Mouse (Mus musculus) MEL (cell line): ENCODE results near the gene Olfr594. TPM values are rescaled to one million over a fixed set of nuclear protein-coding genes. Genes with fewer than 3 reads are reported as not detected.
"Not testable (repeated sequence)": the region's sequence is repeated elsewhere in the genome, so short reads cannot be mapped to it uniquely, and the experiment has no call there.

Experiments
- DNase-seq: peaks from one replicate; pipeline ENCODE4 v3.0.0; 2011; ENCODE audit warnings: low read depth, low spot score
- H3K27ac ChIP-seq: 2 replicates; pipeline ENCODE4 v1.5.1; 2012; ENCODE audit warnings: low read depth, mild to moderate bottlenecking, control low read depth, low read length, moderate library complexity; ENCODE audit not compliant: control insufficient read depth
- H3K27me3 ChIP-seq, 2 experiments: fragments of 150-350 bp in 1 of 2; sonication (generic) in 1 of 2; 2 replicates each; pipeline ENCODE4 v1.6.1; 2012; ENCODE audit warnings: low read length in 2 of 2, mild to moderate bottlenecking in 2 of 2, improper control_type of control experiment in 1 of 2, moderate library complexity in 1 of 2; ENCODE audit not compliant: insufficient read depth in 2 of 2, control insufficient read depth in 1 of 2
- H3K36me3 ChIP-seq, 2 experiments: 2 replicates each; pipeline ENCODE4 v1.6.1; 2012 to 2014; ENCODE audit warnings: low read length in 2 of 2, improper control_type of control experiment in 1 of 2, inconsistent platforms in 1 of 2, mild to moderate bottlenecking in 1 of 2; ENCODE audit not compliant: insufficient read depth in 2 of 2, control insufficient read depth in 1 of 2
- H3K4me1 ChIP-seq, 2 experiments: fragments of 150-350 bp in 1 of 2; sonication (generic) in 1 of 2; 2 replicates each; pipeline ENCODE4 v1.6.1; 2012; ENCODE audit warnings: low read length in 2 of 2, improper control_type of control experiment in 1 of 2, mild to moderate bottlenecking in 1 of 2; ENCODE audit not compliant: insufficient read depth in 2 of 2, control insufficient read depth in 1 of 2
- H3K4me3 ChIP-seq, 2 experiments: fragments of 150-350 bp in 1 of 2; sonication (generic) in 1 of 2; 2 replicates each; pipeline ENCODE4 v1.5.1; 2012; ENCODE audit warnings: low read depth in 2 of 2, low read length in 2 of 2, mild to moderate bottlenecking in 2 of 2, moderate library complexity in 2 of 2, control low read depth in 1 of 2, improper control_type of control experiment in 1 of 2; ENCODE audit not compliant: control insufficient read depth in 1 of 2, insufficient read depth in 1 of 2
- H3K79me2 ChIP-seq: 2 replicates; pipeline ENCODE4 v1.6.1; 2012; ENCODE audit warnings: mild to moderate bottlenecking, low read length, moderate library complexity; ENCODE audit not compliant: control insufficient read depth, poor library complexity, insufficient read depth
- H3K9ac ChIP-seq: 2 replicates; pipeline ENCODE4 v1.6.1; 2012; ENCODE audit warnings: low read depth, mild to moderate bottlenecking, control low read depth, low read length, moderate library complexity; ENCODE audit not compliant: control insufficient read depth, poor library complexity, severe bottlenecking
- H3K9me3 ChIP-seq: fragments of 150-350 bp; sonication (generic); replicated peaks from 2 replicates; pipeline ENCODE4 v1.6.1; 2012; ENCODE audit warnings: mild to moderate bottlenecking, low read length, improper control_type of control experiment, moderate library complexity; ENCODE audit not compliant: insufficient read depth
- BHLHE40 ChIP-seq: IDR thresholded peaks from 2 replicates; pipeline ENCODE4 v1.6.1; 2012; ENCODE audit warnings: low read depth, mild to moderate bottlenecking, inconsistent platforms, low read length, improper control_type of control experiment, borderline replicate concordance
- CHD1 ChIP-seq: IDR thresholded peaks from 2 replicates; pipeline ENCODE4 v1.6.1; 2012; ENCODE audit warnings: low read depth, mild to moderate bottlenecking, inconsistent platforms, low read length, improper control_type of control experiment
- CHD2 ChIP-seq: IDR thresholded peaks from 2 replicates; pipeline ENCODE4 v1.6.1; 2011; ENCODE audit warnings: low read length, improper control_type of control experiment
- CTCF ChIP-seq, 3 experiments: IDR thresholded peaks in 2 of 3; conservative IDR thresholded peaks in 1 of 3; 2 replicates each; pipeline ENCODE4 v1.5.1; 2011 to 2012; ENCODE audit warnings: low read length in 3 of 3, low read depth in 2 of 3, mild to moderate bottlenecking in 2 of 3, improper control_type of control experiment in 1 of 3, inconsistent platforms in 1 of 3, mixed read lengths in 1 of 3, moderate library complexity in 1 of 3; ENCODE audit not compliant: control insufficient read depth in 1 of 3, insufficient read depth in 1 of 3, poor library complexity in 1 of 3, severe bottlenecking in 1 of 3
- E2F4 ChIP-seq: IDR thresholded peaks from 2 replicates; pipeline ENCODE4 v1.6.1; 2011; ENCODE audit warnings: low read depth, low read length, improper control_type of control experiment, borderline replicate concordance
- ELF1 ChIP-seq: IDR thresholded peaks from 2 replicates; pipeline ENCODE4 v1.6.1; 2014; ENCODE audit warnings: low read depth, mild to moderate bottlenecking, inconsistent platforms, low read length, improper control_type of control experiment, moderate library complexity
- EP300 ChIP-seq, 2 experiments: IDR thresholded peaks; 2 replicates each; pipeline ENCODE4 v1.6.1; 2011; ENCODE audit warnings: improper control_type of control experiment in 2 of 2, low read length in 2 of 2, low read depth in 1 of 2, mild to moderate bottlenecking in 1 of 2
- GATA1 ChIP-seq: IDR thresholded peaks from 2 replicates; pipeline ENCODE4 v1.6.1; 2011; ENCODE audit warnings: low read depth, low read length, improper control_type of control experiment
- HCFC1 ChIP-seq: IDR thresholded peaks from 2 replicates; pipeline ENCODE4 v1.6.1; 2012; ENCODE audit warnings: low read depth, mild to moderate bottlenecking, inconsistent platforms, low read length, improper control_type of control experiment, moderate library complexity
- MAFK ChIP-seq: IDR thresholded peaks from 2 replicates; pipeline ENCODE4 v1.6.1; 2011; ENCODE audit warnings: low read depth, mild to moderate bottlenecking, low read length, improper control_type of control experiment, borderline replicate concordance
- MAZ ChIP-seq: IDR thresholded peaks from 2 replicates; pipeline ENCODE4 v1.6.1; 2012; ENCODE audit warnings: low read depth, mild to moderate bottlenecking, inconsistent platforms, low read length, improper control_type of control experiment
- NELFE ChIP-seq: IDR thresholded peaks from 2 replicates; pipeline ENCODE4 v1.6.1; 2011; ENCODE audit warnings: low read depth, low read length, improper control_type of control experiment
- POLR2A ChIP-seq, 2 experiments: IDR thresholded peaks; 2 replicates each; pipeline ENCODE4 v1.6.1; 2011 to 2012; ENCODE audit warnings: low read length in 2 of 2, mild to moderate bottlenecking in 2 of 2, control low read depth in 1 of 2, improper control_type of control experiment in 1 of 2, low read depth in 1 of 2, moderate library complexity in 1 of 2; ENCODE audit not compliant: control insufficient read depth in 1 of 2, insufficient read depth in 1 of 2, poor library complexity in 1 of 2
- RCOR1 ChIP-seq: IDR thresholded peaks from 2 replicates; pipeline ENCODE4 v1.6.1; 2012; ENCODE audit warnings: low read depth, mild to moderate bottlenecking, inconsistent platforms, low read length, improper control_type of control experiment
- SMC3 ChIP-seq: IDR thresholded peaks from 2 replicates; pipeline ENCODE4 v1.6.1; 2011; ENCODE audit warnings: low read depth, low read length, improper control_type of control experiment
- TBP ChIP-seq: IDR thresholded peaks from 2 replicates; pipeline ENCODE4 v1.8.0; 2011; ENCODE audit warnings: low read depth, low read length, improper control_type of control experiment
- USF1 ChIP-seq: IDR thresholded peaks from 2 replicates; pipeline ENCODE4 v1.6.1; 2014; ENCODE audit warnings: low read depth, mild to moderate bottlenecking, inconsistent platforms, low read length, improper control_type of control experiment, moderate library complexity
- ZKSCAN1 ChIP-seq: IDR thresholded peaks from 2 replicates; pipeline ENCODE4 v1.6.1; 2012; ENCODE audit warnings: low read depth, mild to moderate bottlenecking, inconsistent platforms, low read length, improper control_type of control experiment, moderate library complexity
- ZMIZ1 ChIP-seq: IDR thresholded peaks from 2 replicates; pipeline ENCODE4 v1.6.1; 2012; ENCODE audit warnings: low read depth, mild to moderate bottlenecking, inconsistent platforms, low read length, improper control_type of control experiment, moderate library complexity
- polyA plus RNA-seq, 2 experiments: library from polyadenylated mRNA; stranded (reverse) in 1 of 2; unstranded in 1 of 2; fragments of >175 nt in 1 of 2; fragments of >200 nt in 1 of 2; gene quantifications; 2 replicates each; pipeline versions ENCODE4 v1.2.1 to v1.2.4; 2012; ENCODE audit warnings: low replicate concordance in 2 of 2, low read depth in 1 of 2; ENCODE audit not compliant: insufficient read length in 2 of 2, insufficient read depth in 1 of 2, missing spikeins in 1 of 2
- total RNA-seq: library from RNA; depleted of rRNA; stranded (reverse); fragments of 300-350 nt; gene quantifications from 2 replicates; pipeline ENCODE4 v1.2.3, GENCODE M21; 2012

The Olfr594 gene
- total and polyA plus RNA-seq, 3 experiments, result not detected

- no peak for TF ChIP-seq SMC3
- TF ChIP-seq NELFE, result no peak
- TF ChIP-seq GATA1, result no peak
- no peak for TF ChIP-seq BHLHE40
- no peaks in the 10 kb centered on the region for H3K9me3 ChIP-seq
- no peaks in the 10 kb centered on the region for H3K4me1 ChIP-seq
- no peak within 1 kb of the TSS for H3K9ac ChIP-seq
- no peak within 1 kb of the TSS for H3K4me3 ChIP-seq
- no peak for DNase-seq
- no peak within 1 kb of the TSS for H3K27ac ChIP-seq
- no peaks in the 10 kb centered on the region for H3K27me3 ChIP-seq
- H3K36me3 ChIP-seq, result no peaks in the 10 kb centered on the region
- no peaks in the 10 kb centered on the region for H3K79me2 ChIP-seq
Measured at GRCm38 (mm10) chr7:103178240-103178639, 38.6 kb upstream of the Olfr594 start, which contains the start of gene Olfr591. Olfr591 (minus strand) TSS chr7:103178340.

DNA sequence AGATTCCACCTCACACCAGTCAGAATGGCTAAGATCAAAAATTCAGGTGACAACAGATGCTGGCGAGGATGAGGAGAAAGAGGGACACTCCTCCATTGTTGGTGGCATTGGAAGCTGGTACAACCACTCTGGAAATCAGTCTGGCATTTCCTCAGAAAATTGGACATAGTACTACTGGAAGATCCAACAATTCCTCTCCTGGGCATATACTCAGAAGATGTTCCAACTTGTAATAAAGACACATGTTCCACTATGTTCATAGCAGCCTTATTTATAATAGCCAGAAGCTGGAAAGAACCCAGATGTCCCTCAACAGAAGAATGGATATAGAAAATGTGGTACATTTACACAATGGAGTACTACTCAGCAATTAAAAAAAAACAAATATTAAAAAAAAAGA lies 32.3 kb upstream of the Olfr594 start, which contains the start of gene Olfr592:
TSS of gene Olfr592 (plus strand) at position 301 of the 400 bp plus-strand sequence.
- not testable (repeated sequence) for H3K4me1 ChIP-seq, H3K9me3 ChIP-seq, H3K79me2 ChIP-seq, DNase-seq, H3K27me3 ChIP-seq, H3K9ac ChIP-seq, H3K36me3 ChIP-seq, H3K4me3 ChIP-seq, H3K27ac ChIP-seq

DNA sequence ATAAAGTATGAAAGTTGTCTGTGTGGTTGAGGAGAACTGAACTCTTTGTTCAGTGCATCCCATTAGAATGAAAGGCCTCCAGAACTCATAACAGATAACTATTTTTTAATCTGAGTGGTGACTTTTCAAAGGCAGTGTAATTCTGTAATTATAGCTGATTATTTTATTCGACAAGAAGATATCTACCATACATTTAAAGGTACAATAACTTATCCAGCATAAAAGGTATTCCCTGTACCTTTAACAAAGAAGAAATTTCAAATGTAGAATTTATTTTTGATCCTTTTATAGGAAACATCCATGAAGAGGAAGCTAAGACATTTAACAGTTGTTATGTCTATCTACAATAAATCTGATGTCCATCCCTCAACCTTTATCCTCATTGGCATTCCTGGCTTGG lies 5.2 kb upstream of the Olfr594 start, which contains the start of gene Olfr593:
TSS of gene Olfr593 (plus strand) at position 301 of the 400 bp plus-strand sequence.
- TF ChIP-seq MAFK (no peak), TBP (no peak), ELF1 (no peak), HCFC1 (no peak), MAZ (no peak), CHD2 (no peak), CTCF (IDR thresholded peaks at IDR 0.05 in 2 of 3, conservative IDR thresholded peaks at IDR 0.05 in 1 of 3; ENCODE audit: control insufficient read depth in 1 of 3, insufficient read depth in 1 of 3, low read depth in 2 of 3, low read length in 3 of 3, poor library complexity in 1 of 3, severe bottlenecking in 1 of 3) (no peak), EP300 (IDR thresholded peaks at IDR 0.05; ENCODE audit: low read depth in 1 of 2, low read length in 2 of 2) (no peak), E2F4 (no peak), ZKSCAN1 (no peak), ZMIZ1 (no peak), CHD1 (no peak), POLR2A (IDR thresholded peaks at IDR 0.05; ENCODE audit: control insufficient read depth in 1 of 2, insufficient read depth in 1 of 2, low read depth in 1 of 2, low read length in 2 of 2, poor library complexity in 1 of 2) (no peak), RCOR1 (no peak), USF1 (no peak)
- H3K79me2 ChIP-seq, result no peaks in the 10 kb centered on the region
- no peaks in the 10 kb centered on the region for H3K27me3 ChIP-seq
- DNase-seq, result no peak
- H3K4me1 ChIP-seq, result no peaks in the 10 kb centered on the region
- no peak within 1 kb of the TSS for H3K9ac ChIP-seq
- H3K9me3 ChIP-seq, result no peaks in the 10 kb centered on the region
- no peaks in the 10 kb centered on the region for H3K36me3 ChIP-seq
- H3K27ac ChIP-seq, result no peak within 1 kb of the TSS
- no peak within 1 kb of the TSS for H3K4me3 ChIP-seq

GRCm38 (mm10) chr7:103212050-103212449 lies 4.7 kb upstream of the Olfr594 start:
- H3K79me2 ChIP-seq, DNase-seq: not testable (repeated sequence)

GRCm38 (mm10) chr7:103252405-103252804 lies 35.6 kb downstream of the Olfr594 start, which contains the start of gene Usp17ld:
Usp17ld (minus strand) TSS chr7:103252505.
- H3K9me3 ChIP-seq, H3K27ac ChIP-seq, H3K27me3 ChIP-seq, DNase-seq, H3K36me3 ChIP-seq, H3K79me2 ChIP-seq, H3K9ac ChIP-seq, H3K4me3 ChIP-seq, H3K4me1 ChIP-seq: not testable (repeated sequence)

More at GRCm38 (mm10) chr7:103212050-103212449, 4.7 kb upstream of the Olfr594 start:
- not testable (repeated sequence) for H3K36me3 ChIP-seq, H3K4me1 ChIP-seq, H3K27me3 ChIP-seq, H3K9ac ChIP-seq, H3K4me3 ChIP-seq, H3K9me3 ChIP-seq, H3K27ac ChIP-seq
